Comparison of ENCODE assay signal across 9 mouse cellular contexts in the genomic region with DNA sequence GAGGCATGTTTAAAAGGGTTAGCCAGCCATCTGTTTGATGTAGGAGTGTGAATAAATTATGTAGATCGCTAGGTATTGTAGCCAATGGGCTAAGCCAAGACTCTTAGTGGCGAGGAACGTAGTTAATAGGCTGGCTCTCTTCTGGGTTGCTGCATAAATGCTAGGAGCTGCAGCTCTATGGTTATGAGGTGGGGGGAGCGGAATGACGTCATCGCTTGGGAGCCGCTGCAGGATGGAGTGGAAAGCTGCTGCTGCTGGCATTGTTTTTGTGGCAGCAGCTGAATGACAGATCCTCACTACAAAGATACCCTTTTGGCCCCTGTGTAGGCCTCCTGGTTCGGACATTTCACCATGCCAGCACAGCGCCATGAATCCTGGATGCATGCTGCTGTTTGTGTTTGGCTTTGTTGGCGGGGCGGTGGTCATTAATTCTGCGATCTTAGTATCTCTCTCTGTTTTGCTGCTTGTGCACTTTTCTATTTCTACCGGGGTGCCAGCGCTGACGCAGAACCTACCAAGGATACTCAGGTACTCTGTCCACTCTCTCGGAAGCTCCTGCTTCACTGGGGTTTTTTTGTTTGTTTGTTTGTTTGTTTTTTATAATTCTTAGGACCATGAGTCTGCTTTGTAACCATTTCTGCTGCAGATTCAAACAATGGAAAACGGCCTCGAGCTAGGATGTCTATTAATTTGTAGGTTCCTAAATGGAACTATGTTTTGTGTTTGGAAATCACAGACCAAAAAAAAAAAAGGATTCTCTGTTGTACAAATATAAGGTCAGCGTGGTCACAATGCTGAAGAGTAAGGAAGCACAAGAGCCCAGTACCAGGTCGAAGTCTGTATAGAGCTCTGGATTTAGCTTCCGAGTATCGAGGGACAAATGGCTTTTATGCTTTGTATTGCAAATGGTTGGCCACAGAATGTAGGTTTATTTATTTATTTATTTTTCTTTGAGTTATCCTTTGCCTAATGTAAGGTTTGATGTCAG. TPM values are rescaled to one million over a fixed set of nuclear protein-coding genes. Genes with fewer than 3 reads are reported as not detected.
DNase-seq lines count a peak whose midpoint lies in the region; ATAC-seq and TF ChIP-seq lines count a peak whose summit lies in the region.
"Had no signal": no experiment of that assay in that cellular context is flagged by ENCODE, and none has a peak within 500 bp of the region (broad histone marks: within the 10 kb centered on the region; RNA-seq: fewer than 3 reads in every experiment).

No protein-coding gene starts in this region.

- ATAC-seq in forebrain, embryonic 15.5 days (replicated peaks): peak; percentile 100
- ATAC-seq in heart, embryonic 16.5 days (replicated peaks; ENCODE audit: extremely low read depth, insufficient read depth, low FRiP score): peak; percentile 95
- ATAC-seq in liver, embryonic 11.5 days (replicated peaks; ENCODE audit: low FRiP score): peak; percentile 80
- peak; percentile 98 for ATAC-seq in neural tube, embryonic 12.5 days (ENCODE audit: low FRiP score, low read depth)

- H3K9ac ChIP-seq in ES-E14 (ENCODE audit: insufficient read depth, low read depth, low read length, poor library complexity, severe bottlenecking): 0 out of 2 replicates have a peak overlapping the region, but pooled peaks have one; percentile 30
- peak overlapping the region; percentile 72 for H3K9ac ChIP-seq in forebrain, embryonic 15.5 days (replicated peaks)
- H3K9ac ChIP-seq in heart, embryonic 16.5 days (ENCODE audit: low read length): peak overlapping the region; percentile 76
- H3K9ac ChIP-seq in liver, embryonic 11.5 days (ENCODE audit: low read depth, low read length): peak overlapping the region; percentile 39; the same call in 1 of the 2 replicates
- H3K9ac ChIP-seq in neural tube, embryonic 12.5 days: peak overlapping the region; percentile 69

- DNase-seq in ES-E14 (ENCODE audit: low read depth, low spot score): peak; percentile 38
- peak; percentile 94 to 97 for DNase-seq in cerebellum, adult 18-20 months
- peak; percentile 89 for DNase-seq in kidney, postnatal 14 days
- peak; percentile 64 for DNase-seq in liver, embryonic 11.5 days (ENCODE audit: low spot score)
- DNase-seq in urinary bladder, postnatal 25 days (ENCODE audit: low spot score): peak; percentile 11

- no peak overlapping the region for H3K27ac ChIP-seq in ES-E14 (ENCODE audit: insufficient read depth, low read depth, low read length, poor library complexity, severe bottlenecking)
- peak overlapping the region; percentile 98 for H3K27ac ChIP-seq in forebrain, embryonic 15.5 days (replicated peaks)
- peak overlapping the region; percentile 81 for H3K27ac ChIP-seq in heart, embryonic 16.5 days (ENCODE audit: low read length)
- H3K27ac ChIP-seq in liver, embryonic 11.5 days (ENCODE audit: low read depth, low read length): no peak overlapping the region
- H3K27ac ChIP-seq in neural tube, embryonic 12.5 days: peak overlapping the region; percentile 88

- under 1% methylated on average over 22 of the region's 22 CpGs for WGBS in forebrain, embryonic 15.5 days
- WGBS in heart, embryonic 16.5 days: 10% methylated on average over 22 of the region's 22 CpGs
- 35% methylated on average over 22 of the region's 22 CpGs for WGBS in liver, embryonic 11.5 days
- WGBS in neural tube, embryonic 12.5 days: 2% methylated on average over 22 of the region's 22 CpGs

- no peaks in the 10 kb centered on the region for H3K36me3 ChIP-seq in ES-E14 (ENCODE audit: control insufficient read depth, insufficient read depth, low read length, poor library complexity, severe bottlenecking)
- peaks cover 10% of the 10 kb centered on the region for H3K36me3 ChIP-seq in forebrain, embryonic 15.5 days
- peaks cover 9% of the 10 kb centered on the region for H3K36me3 ChIP-seq in heart, embryonic 16.5 days (ENCODE audit: control insufficient read depth, insufficient read depth)
- H3K36me3 ChIP-seq in liver, embryonic 11.5 days (ENCODE audit: control insufficient read depth, insufficient read depth, low read length): no peaks in the 10 kb centered on the region; the same call in 1 of the 2 replicates
- H3K36me3 ChIP-seq in neural tube, embryonic 12.5 days: peaks cover 14% of the 10 kb centered on the region

- peak overlapping the region; percentile 9 to 53; a peak in 3 of 4 replicates for H3K4me3 ChIP-seq in ES-E14 (ENCODE audit: insufficient read depth in 1 of 2, low read depth in 1 of 2, low read length in 2 of 2, poor library complexity in 1 of 2, severe bottlenecking in 1 of 2)
- H3K4me3 ChIP-seq in forebrain, embryonic 15.5 days: peak overlapping the region; percentile 66
- H3K4me3 ChIP-seq in heart, embryonic 16.5 days (ENCODE audit: low read length): peak overlapping the region; percentile 64
- H3K4me3 ChIP-seq in liver, embryonic 11.5 days (ENCODE audit: low read depth, low read length): peak overlapping the region; percentile 40
- peak overlapping the region; percentile 55 for H3K4me3 ChIP-seq in neural tube, embryonic 12.5 days

- in situ Hi-C loops in ES-E14 (cut with MboI; ENCODE audit: low sequenced_read_pairs in 2 of 2, unreplicated experiment in 2 of 2): no loop called here

- peak overlapping the region; percentile 73 for H3K4me2 ChIP-seq in forebrain, embryonic 15.5 days (replicated peaks)
- H3K4me2 ChIP-seq in heart, embryonic 16.5 days (ENCODE audit: low read depth, low read length): peak overlapping the region; percentile 78
- H3K4me2 ChIP-seq in liver, embryonic 11.5 days: peak overlapping the region; percentile 61
- H3K4me2 ChIP-seq in neural tube, embryonic 12.5 days (replicated peaks): peak overlapping the region; percentile 55

- peaks cover 3 to 14% of the 10 kb centered on the region in 2 experiments; a peak in 3 of 4 replicates for H3K4me1 ChIP-seq in ES-E14 (ENCODE audit: control insufficient read depth in 2 of 2, insufficient read depth in 2 of 2, low read length in 2 of 2, poor library complexity in 1 of 2)
- H3K4me1 ChIP-seq in forebrain, embryonic 15.5 days: peaks cover 37% of the 10 kb centered on the region
- H3K4me1 ChIP-seq in heart, embryonic 16.5 days (ENCODE audit: control insufficient read depth, insufficient read depth, low read length): peaks cover 4% of the 10 kb centered on the region
- H3K4me1 ChIP-seq in liver, embryonic 11.5 days (replicated peaks; ENCODE audit: control insufficient read depth, insufficient read depth, low read length): no peaks in the 10 kb centered on the region
- H3K4me1 ChIP-seq in neural tube, embryonic 12.5 days: peaks cover 17% of the 10 kb centered on the region; the same call in 1 of the 2 replicates

- no peaks in the 10 kb centered on the region for H3K27me3 ChIP-seq in forebrain, embryonic 15.5 days
- no peaks in the 10 kb centered on the region for H3K27me3 ChIP-seq in heart, embryonic 16.5 days (ENCODE audit: control insufficient read depth, insufficient read depth, low read length)
- H3K27me3 ChIP-seq in liver, embryonic 11.5 days (replicated peaks; ENCODE audit: control insufficient read depth, insufficient read depth, low read length): no peaks in the 10 kb centered on the region
- H3K27me3 ChIP-seq in neural tube, embryonic 12.5 days (replicated peaks): no peaks in the 10 kb centered on the region
- H3K27me3 ChIP-seq: CH12.LX had no signal

- no peaks in the 10 kb centered on the region for H3K9me3 ChIP-seq in ES-E14 (ENCODE audit: control insufficient read depth, insufficient read depth, low read depth, low read length)
- H3K9me3 ChIP-seq in forebrain, embryonic 15.5 days: no peaks in the 10 kb centered on the region
- no peaks in the 10 kb centered on the region for H3K9me3 ChIP-seq in heart, embryonic 16.5 days (replicated peaks; ENCODE audit: control insufficient read depth, low read length)
- no peaks in the 10 kb centered on the region for H3K9me3 ChIP-seq in liver, embryonic 11.5 days (ENCODE audit: control insufficient read depth, low read length)
- no peaks in the 10 kb centered on the region for H3K9me3 ChIP-seq in neural tube, embryonic 12.5 days

TF ChIP-seq in ES-E14, 5 proteins besides CTCF, POLR2A, EP300 and RAD21:
- no peak for TF ChIP-seq HCFC1 (IDR thresholded peaks at IDR 0.05; ENCODE audit: borderline replicate concordance, insufficient read depth, low read length)
- TF ChIP-seq MAFK (IDR thresholded peaks at IDR 0.05; ENCODE audit: insufficient read depth, low read depth, low read length): no peak
- no peak for TF ChIP-seq ZC3H11A (IDR thresholded peaks at IDR 0.05; ENCODE audit: borderline replicate concordance, low read depth, low read length)
- no peak for TF ChIP-seq ZNF384 (IDR thresholded peaks at IDR 0.05; ENCODE audit: low read depth, low read length)
- TF ChIP-seq CHD2 (IDR thresholded peaks at IDR 0.05; ENCODE audit: low read depth, low read length): no peak

RNA-seq across cellular contexts. Expression of a gene that starts 48.4 kb away (rescaled TPM):
- 16.5 and 20.9 TPM in 2 replicates for total RNA-seq in ES-E14 (2012; rRNA removed)
- polyA plus RNA-seq in forebrain, embryonic 15.5 days (2015; fragmentation: Nextera tagmentation; extraction: Ambion mirVana): 90.9 and 96.7 TPM in 2 replicates
- 31.7 and 36.2 TPM in 2 replicates for polyA plus RNA-seq in heart, embryonic 16.5 days (2015; fragmentation: Nextera tagmentation; extraction: Ambion mirVana)
- polyA plus RNA-seq in liver, embryonic 11.5 days (2014; fragmentation: Nextera tagmentation; extraction: Ambion mirVana): 19.5 and 24.6 TPM in 2 replicates
- 96.2 and 100 TPM in 2 replicates for polyA plus RNA-seq in neural tube, embryonic 12.5 days (2016; fragmentation: Nextera tagmentation; extraction: Ambion mirVana)

Comparison
In these comparisons a context has a peak if more than half of its experiments do, and no peak if none do; other contexts are left out.
1. DNase-seq: peak in every context shown above with its lines; median percentile 96 in cerebellum, adult 18-20 months; 89 in kidney, postnatal 14 days; 64 in liver, embryonic 11.5 days; 38 in ES-E14; 11 in urinary bladder, postnatal 25 days.
2. H3K27ac ChIP-seq: peak in forebrain, embryonic 15.5 days (single experiment), heart, embryonic 16.5 days (single experiment) and neural tube, embryonic 12.5 days (single experiment); none in ES-E14 (single experiment) and liver, embryonic 11.5 days (single experiment).
3. Peak in every context shown above with its lines, with median percentiles within 50 percentile points of each other: H3K4me3 ChIP-seq, H3K9ac ChIP-seq, ATAC-seq and H3K4me2 ChIP-seq.